Mouse (Mus musculus): ENCODE data around the gene Gcnt7. TPM values are rescaled to one million over a fixed set of nuclear protein-coding genes. Genes with fewer than 3 reads are reported as not detected.
A peak's percentile ranks its signal among the peaks of the same experiment; 100 is the strongest.

The Gcnt7 gene
- total and polyA plus RNA-seq, 2 experiments from 2014 or later = 1.2 TPM; not detected in 1

DNA sequence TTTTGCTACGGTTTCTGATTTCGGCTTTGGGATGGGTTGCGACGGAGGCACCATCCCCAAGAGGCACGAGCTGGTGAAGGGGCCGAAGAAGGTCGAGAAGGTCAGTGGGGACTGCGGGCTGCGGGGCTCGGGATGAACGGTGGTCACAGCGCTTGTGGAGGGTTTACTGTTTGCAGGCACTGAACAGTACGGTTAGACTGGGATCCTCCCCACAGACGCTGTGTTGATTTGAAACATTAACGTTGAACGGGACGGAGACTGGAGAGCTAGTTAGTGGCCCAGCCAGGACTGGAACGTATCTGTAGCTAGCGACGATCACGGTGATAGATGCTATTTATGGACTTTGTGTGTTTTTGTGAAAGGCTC lies 17.8 kb downstream of the Gcnt7 start:
- H3K27me3 ChIP-seq (ENCODE audit: insufficient read depth, low read length) = no peaks in the 10 kb centered on the region
- peak overlapping the region; percentile 57; the same call in 1 of the 2 replicates for H3K27ac ChIP-seq (ENCODE audit: low read depth, low read length)
- H3K4me3 ChIP-seq (ENCODE audit: low read depth, low read length) = peak overlapping the region; percentile 74
- ATAC-seq (ENCODE audit: low FRiP score) (peak; percentile 42), DNase-seq (ENCODE audit: low spot score) (no peak)
- no peak for TF ChIP-seq CTCF (IDR thresholded peaks at IDR 0.05)
- peaks cover 7% of the 10 kb centered on the region for H3K36me3 ChIP-seq (ENCODE audit: insufficient read depth, low read length)
- H3K9me3 ChIP-seq (ENCODE audit: low read length) = no peaks in the 10 kb centered on the region
- H3K9ac ChIP-seq (replicated peaks; ENCODE audit: low read length, poor library complexity, severe bottlenecking) = peak overlapping the region; percentile 79
- peaks cover 11% of the 10 kb centered on the region; the same call in 1 of the 2 replicates for H3K4me1 ChIP-seq (ENCODE audit: insufficient read depth, low read length)
- under 1% methylated on average over 21 of the region's 21 CpGs for WGBS
- H3K4me2 ChIP-seq (ENCODE audit: low read depth, low read length, poor library complexity, severe bottlenecking) = peak overlapping the region; percentile 92

- no peaks in the 10 kb centered on the region for H3K9me3 ChIP-seq (ENCODE audit: low read length)
- H3K4me3 ChIP-seq (ENCODE audit: low read depth, low read length) = peak within 1 kb of the TSS; percentile 74
- peak; percentile 46 for TF ChIP-seq CTCF (IDR thresholded peaks at IDR 0.05)
- H3K4me1 ChIP-seq (ENCODE audit: insufficient read depth, low read length) = peaks cover 11% of the 10 kb centered on the region; the same call in 1 of the 2 replicates
- no peaks in the 10 kb centered on the region for H3K27me3 ChIP-seq (ENCODE audit: insufficient read depth, low read length)
- peak within 1 kb of the TSS; percentile 79 for H3K9ac ChIP-seq (replicated peaks; ENCODE audit: low read length, poor library complexity, severe bottlenecking)
- peak; percentile 97 for ATAC-seq (ENCODE audit: low FRiP score)
- DNase-seq (ENCODE audit: low spot score) = peak; percentile 98
- peak within 1 kb of the TSS; percentile 57 for H3K27ac ChIP-seq (ENCODE audit: low read depth, low read length)
- peaks cover 5% of the 10 kb centered on the region; the same call in 1 of the 2 replicates for H3K36me3 ChIP-seq (ENCODE audit: insufficient read depth, low read length)
- 2% methylated on average over 35 of the region's 35 CpGs for WGBS
- peak within 1 kb of the TSS; percentile 92 for H3K4me2 ChIP-seq (ENCODE audit: low read depth, low read length, poor library complexity, severe bottlenecking)
These were observed 18.4 kb downstream of the Gcnt7 start, which contains the start of gene Rtf2 for GRCm38 (mm10) chr2:172439843-172440639. Rtf2 (plus strand) TSS chr2:172440556.

GRCm38 (mm10) chr2:172437371-172437952 lies 20.9 kb downstream of the Gcnt7 start:
- Histone ChIP-seq H3K27ac (ENCODE audit: low read depth, low read length) (no peak overlapping the region), H3K4me1 (ENCODE audit: insufficient read depth, low read length) (peaks cover 11% of the 10 kb centered on the region; the same call in 1 of the 2 replicates), H3K27me3 (ENCODE audit: insufficient read depth, low read length) (peaks cover 5% of the 10 kb centered on the region; the same call in 1 of the 2 replicates), H3K4me3 (ENCODE audit: low read depth, low read length) (no peak overlapping the region), H3K4me2 (ENCODE audit: low read depth, low read length, poor library complexity, severe bottlenecking) (no peak overlapping the region), H3K9me3 (ENCODE audit: low read length) (no peaks in the 10 kb centered on the region), H3K9ac (replicated peaks; ENCODE audit: low read length, poor library complexity, severe bottlenecking) (no peak overlapping the region), H3K36me3 (ENCODE audit: insufficient read depth, low read length) (no peaks in the 10 kb centered on the region)
- DNase-seq (ENCODE audit: low spot score) = no peak
- WGBS = 73% methylated on average over 16 of the region's 16 CpGs
- TF ChIP-seq CTCF (IDR thresholded peaks at IDR 0.05) = no peak
- ATAC-seq (ENCODE audit: low FRiP score) = no peak

DNA sequence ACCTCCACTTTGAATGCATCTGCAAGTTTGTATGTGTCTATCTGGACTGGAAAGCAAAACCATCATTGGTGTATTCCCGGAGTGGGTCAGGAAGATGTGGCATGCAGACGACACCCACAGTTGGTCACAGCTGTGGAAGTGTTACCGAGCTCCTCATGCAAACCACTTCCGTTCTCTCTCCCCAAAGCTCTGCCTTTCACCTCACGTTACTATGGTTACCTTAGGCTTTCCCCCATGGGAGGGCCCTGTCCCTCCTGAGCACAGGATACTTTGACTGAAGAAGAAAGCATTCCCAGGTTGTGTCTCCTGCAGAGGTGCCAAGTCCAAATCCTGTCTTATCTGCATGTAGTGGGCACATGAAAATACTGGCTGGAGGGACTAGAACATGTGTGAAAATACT lies 24.6 kb downstream of the Gcnt7 start:
- no peak overlapping the region for H3K9ac ChIP-seq (replicated peaks; ENCODE audit: low read length, poor library complexity, severe bottlenecking)
- WGBS = 51% methylated on average over 5 of the region's 5 CpGs
- no peaks in the 10 kb centered on the region for H3K4me1 ChIP-seq (ENCODE audit: insufficient read depth, low read length)
- no peaks in the 10 kb centered on the region for H3K36me3 ChIP-seq (ENCODE audit: insufficient read depth, low read length)
- H3K4me3 ChIP-seq (ENCODE audit: low read depth, low read length) = no peak overlapping the region
- no peaks in the 10 kb centered on the region for H3K9me3 ChIP-seq (ENCODE audit: low read length)
- no peak overlapping the region for H3K27ac ChIP-seq (ENCODE audit: low read depth, low read length)
- no peak for DNase-seq (ENCODE audit: low spot score)
- peaks cover 5% of the 10 kb centered on the region for H3K27me3 ChIP-seq (ENCODE audit: insufficient read depth, low read length)
- H3K4me2 ChIP-seq (ENCODE audit: low read depth, low read length, poor library complexity, severe bottlenecking) = no peak overlapping the region
- TF ChIP-seq CTCF (IDR thresholded peaks at IDR 0.05) = no peak
- no peak for ATAC-seq (ENCODE audit: low FRiP score)

DNA sequence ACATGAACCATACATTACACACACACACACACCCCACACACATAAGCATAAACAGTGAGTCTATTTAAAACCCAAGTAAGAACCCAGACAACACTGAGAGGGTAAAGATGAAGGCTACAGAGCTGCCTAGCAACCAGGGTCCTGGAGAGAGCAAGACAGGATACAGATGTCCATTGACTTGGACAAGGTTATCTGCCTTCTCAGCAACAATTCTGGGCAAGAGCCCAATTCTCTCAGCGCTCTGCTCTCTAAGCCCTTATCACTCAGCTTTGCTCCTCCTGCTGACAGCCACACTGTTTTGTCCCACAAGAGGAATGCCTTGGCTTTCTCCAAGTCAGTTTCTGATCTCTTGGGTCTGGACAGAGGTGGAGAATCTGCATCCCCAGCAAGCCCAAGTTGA lies 27.8 kb downstream of the Gcnt7 start:
- no peak for ATAC-seq (ENCODE audit: low FRiP score)
- WGBS = 100% methylated on average over 1 of the region's 1 CpGs

DNA sequence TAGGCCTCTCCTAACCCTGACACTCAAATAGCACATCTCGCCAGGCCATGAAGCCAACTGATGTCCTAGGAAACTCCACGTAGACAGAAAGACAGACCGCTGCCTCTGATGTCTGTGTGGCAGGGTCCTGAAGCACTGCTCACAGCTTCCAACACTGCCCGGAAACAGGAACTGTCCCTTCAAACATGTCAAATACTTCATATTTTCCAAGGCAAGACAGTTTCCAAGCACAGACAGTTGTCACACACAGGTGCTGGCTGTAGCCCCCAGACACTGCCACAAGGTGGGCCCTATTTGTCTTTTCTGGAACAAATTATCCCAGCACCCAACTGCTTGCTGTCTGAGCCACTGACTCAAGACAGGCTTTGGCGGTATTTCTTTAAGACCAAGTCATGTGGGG lies 40.2 kb downstream of the Gcnt7 start:
- DNase-seq (ENCODE audit: low spot score) = no peak
- 83% methylated on average over 5 of the region's 5 CpGs for WGBS
- ATAC-seq (ENCODE audit: low FRiP score) = no peak
- Histone ChIP-seq H3K4me1 (ENCODE audit: insufficient read depth, low read length) (no peaks in the 10 kb centered on the region), H3K27me3 (ENCODE audit: insufficient read depth, low read length) (no peaks in the 10 kb centered on the region), H3K27ac (ENCODE audit: low read depth, low read length) (no peak overlapping the region), H3K9me3 (ENCODE audit: low read length) (no peaks in the 10 kb centered on the region), H3K4me3 (ENCODE audit: low read depth, low read length) (no peak overlapping the region), H3K9ac (replicated peaks; ENCODE audit: low read length, poor library complexity, severe bottlenecking) (no peak overlapping the region), H3K4me2 (ENCODE audit: low read depth, low read length, poor library complexity, severe bottlenecking) (no peak overlapping the region), H3K36me3 (ENCODE audit: insufficient read depth, low read length) (no peaks in the 10 kb centered on the region)
- no peak for TF ChIP-seq CTCF (IDR thresholded peaks at IDR 0.05)

More for the DNA sequence above, 27.8 kb downstream of the Gcnt7 start:
- H3K9me3 ChIP-seq (ENCODE audit: low read length) = no peaks in the 10 kb centered on the region
- no peaks in the 10 kb centered on the region for H3K4me1 ChIP-seq (ENCODE audit: insufficient read depth, low read length)
- TF ChIP-seq CTCF (IDR thresholded peaks at IDR 0.05) = no peak
- H3K27ac ChIP-seq (ENCODE audit: low read depth, low read length) = no peak overlapping the region
- no peaks in the 10 kb centered on the region for H3K36me3 ChIP-seq (ENCODE audit: insufficient read depth, low read length)
- H3K4me3 ChIP-seq (ENCODE audit: low read depth, low read length) = no peak overlapping the region
- no peak overlapping the region for H3K4me2 ChIP-seq (ENCODE audit: low read depth, low read length, poor library complexity, severe bottlenecking)
- DNase-seq (ENCODE audit: low spot score) = no peak
- H3K9ac ChIP-seq (replicated peaks; ENCODE audit: low read length, poor library complexity, severe bottlenecking) = no peak overlapping the region
- peaks cover 8% of the 10 kb centered on the region for H3K27me3 ChIP-seq (ENCODE audit: insufficient read depth, low read length)

Measured in midbrain, postnatal 0 days (tissue).